Mouse (Mus musculus): ENCODE results near the gene Trpm3. TPM values are rescaled to one million over a fixed set of nuclear protein-coding genes. Genes with fewer than 3 reads are reported as not detected.

Trpm3 gene
- polyA plus RNA-seq, 1 experiment = 0.12 TPM

GRCm38 (mm10) chr19:22451290-22451689 is 312.4 kb downstream of the Trpm3 start:
- no peak for TF ChIP-seq CTCF (IDR thresholded peaks at IDR 0.05; ENCODE audit: insufficient read depth, low read length)
- TF ChIP-seq POLR2A (IDR thresholded peaks at IDR 0.05; ENCODE audit: borderline replicate concordance, extremely low read depth, low read depth, low read length) = no peak
- WGBS = 64% methylated on average over 5 of the region's 5 CpGs
- Histone ChIP-seq H3K4me3 (replicated peaks; ENCODE audit: extremely low read depth, low read depth, low read length) (no peak overlapping the region), H3K4me1 (ENCODE audit: control insufficient read depth, insufficient read depth, low read length) (peaks cover 2% of the 10 kb centered on the region; the same call in 1 of the 2 replicates)
- no peak for DNase-seq

GRCm38 (mm10) chr19:22456935-22457334 is 318.1 kb downstream of the Trpm3 start:
- no peak overlapping the region for H3K4me3 ChIP-seq (replicated peaks; ENCODE audit: extremely low read depth, low read depth, low read length)
- 72% methylated on average over 2 of the region's 2 CpGs for WGBS
- no peaks in the 10 kb centered on the region for H3K4me1 ChIP-seq (ENCODE audit: control insufficient read depth, insufficient read depth, low read length)
- no peak for TF ChIP-seq CTCF (IDR thresholded peaks at IDR 0.05; ENCODE audit: insufficient read depth, low read length)
- TF ChIP-seq POLR2A (IDR thresholded peaks at IDR 0.05; ENCODE audit: borderline replicate concordance, extremely low read depth, low read depth, low read length) = no peak
- no peak for DNase-seq

GRCm38 (mm10) chr19:22462043-22462442 is 323.2 kb downstream of the Trpm3 start:
- no peak for DNase-seq
- TF ChIP-seq POLR2A (IDR thresholded peaks at IDR 0.05; ENCODE audit: borderline replicate concordance, extremely low read depth, low read depth, low read length) (no peak), CTCF (IDR thresholded peaks at IDR 0.05; ENCODE audit: insufficient read depth, low read length) (no peak)
- no peak overlapping the region for H3K4me3 ChIP-seq (replicated peaks; ENCODE audit: extremely low read depth, low read depth, low read length)
- H3K4me1 ChIP-seq (ENCODE audit: control insufficient read depth, insufficient read depth, low read length) = no peaks in the 10 kb centered on the region

- TF ChIP-seq POLR2A (IDR thresholded peaks at IDR 0.05; ENCODE audit: borderline replicate concordance, extremely low read depth, low read depth, low read length) (no peak), CTCF (IDR thresholded peaks at IDR 0.05; ENCODE audit: insufficient read depth, low read length) (no peak)
- WGBS = 50% methylated on average over 3 of the region's 3 CpGs
- no peaks in the 10 kb centered on the region for H3K4me1 ChIP-seq (ENCODE audit: control insufficient read depth, insufficient read depth, low read length)
Observed at GRCm38 (mm10) chr19:22463506-22463905, 324.7 kb downstream of the Trpm3 start.

GRCm38 (mm10) chr19:22469608-22470007 is 330.8 kb downstream of the Trpm3 start:
- TF ChIP-seq POLR2A (IDR thresholded peaks at IDR 0.05; ENCODE audit: borderline replicate concordance, extremely low read depth, low read depth, low read length) (no peak), CTCF (IDR thresholded peaks at IDR 0.05; ENCODE audit: insufficient read depth, low read length) (no peak)
- Histone ChIP-seq H3K4me3 (replicated peaks; ENCODE audit: extremely low read depth, low read depth, low read length) (no peak overlapping the region), H3K4me1 (ENCODE audit: control insufficient read depth, insufficient read depth, low read length) (no peaks in the 10 kb centered on the region)
- whole genome bisulfite sequencing = 64% methylated on average over 4 of the region's 4 CpGs
- DNase-seq = no peak

More at GRCm38 (mm10) chr19:22463506-22463905, 324.7 kb downstream of the Trpm3 start:
- no peak overlapping the region for H3K4me3 ChIP-seq (replicated peaks; ENCODE audit: extremely low read depth, low read depth, low read length)
- no peak for DNase-seq

GRCm38 (mm10) chr19:22473030-22473712 is 334.3 kb downstream of the Trpm3 start:
- Histone ChIP-seq H3K4me1 (ENCODE audit: control insufficient read depth, insufficient read depth, low read length) (no peaks in the 10 kb centered on the region), H3K4me3 (replicated peaks; ENCODE audit: extremely low read depth, low read depth, low read length) (no peak overlapping the region)
- TF ChIP-seq POLR2A (IDR thresholded peaks at IDR 0.05; ENCODE audit: borderline replicate concordance, extremely low read depth, low read depth, low read length) (no peak), CTCF (IDR thresholded peaks at IDR 0.05; ENCODE audit: insufficient read depth, low read length) (no peak)
- WGBS = 53% methylated on average over 4 of the region's 4 CpGs
- no peak for DNase-seq

GRCm38 (mm10) chr19:22478295-22478989 is 339.6 kb downstream of the Trpm3 start:
- Histone ChIP-seq H3K4me3 (replicated peaks; ENCODE audit: extremely low read depth, low read depth, low read length) (no peak overlapping the region), H3K4me1 (ENCODE audit: control insufficient read depth, insufficient read depth, low read length) (no peaks in the 10 kb centered on the region)
- DNase-seq = no peak
- TF ChIP-seq POLR2A (IDR thresholded peaks at IDR 0.05; ENCODE audit: borderline replicate concordance, extremely low read depth, low read depth, low read length) = no peak
- TF ChIP-seq CTCF (IDR thresholded peaks at IDR 0.05; ENCODE audit: insufficient read depth, low read length) = no peak
- WGBS = 86% methylated on average over 6 of the region's 6 CpGs

- Histone ChIP-seq H3K4me1 (ENCODE audit: control insufficient read depth, insufficient read depth, low read length) (no peaks in the 10 kb centered on the region), H3K4me3 (replicated peaks; ENCODE audit: extremely low read depth, low read depth, low read length) (no peak overlapping the region)
- no peak for DNase-seq
- TF ChIP-seq CTCF (IDR thresholded peaks at IDR 0.05; ENCODE audit: insufficient read depth, low read length) (no peak), POLR2A (IDR thresholded peaks at IDR 0.05; ENCODE audit: borderline replicate concordance, extremely low read depth, low read depth, low read length) (no peak)
- WGBS = 85% methylated on average over 6 of the region's 6 CpGs
Observed at GRCm38 (mm10) chr19:22503469-22503868, 364.6 kb downstream of the Trpm3 start.

GRCm38 (mm10) chr19:22518508-22518907 is 379.7 kb downstream of the Trpm3 start:
- TF ChIP-seq POLR2A (IDR thresholded peaks at IDR 0.05; ENCODE audit: borderline replicate concordance, extremely low read depth, low read depth, low read length) (no peak), CTCF (IDR thresholded peaks at IDR 0.05; ENCODE audit: insufficient read depth, low read length) (no peak)
- no peak for DNase-seq
- H3K4me1 ChIP-seq (ENCODE audit: control insufficient read depth, insufficient read depth, low read length) = no peaks in the 10 kb centered on the region
- 73% methylated on average over 6 of the region's 6 CpGs for WGBS
- H3K4me3 ChIP-seq (replicated peaks; ENCODE audit: extremely low read depth, low read depth, low read length) = no peak overlapping the region

- TF ChIP-seq POLR2A (IDR thresholded peaks at IDR 0.05; ENCODE audit: borderline replicate concordance, extremely low read depth, low read depth, low read length) = no peak
- TF ChIP-seq CTCF (IDR thresholded peaks at IDR 0.05; ENCODE audit: insufficient read depth, low read length) = no peak
- Histone ChIP-seq H3K4me1 (ENCODE audit: control insufficient read depth, insufficient read depth, low read length) (no peaks in the 10 kb centered on the region), H3K4me3 (replicated peaks; ENCODE audit: extremely low read depth, low read depth, low read length) (no peak overlapping the region)
- DNase-seq = no peak
Observed at GRCm38 (mm10) chr19:22527944-22528343, 389.1 kb downstream of the Trpm3 start.

Measured in lung, adult 2 months (tissue).